Mouse (Mus musculus) MEL (cell line): ENCODE measurements around the gene H2-Ab1. TPM values are rescaled to one million over a fixed set of nuclear protein-coding genes. Genes with fewer than 3 reads are reported as not detected.

Experiments
- DNase-seq: peaks from one replicate; pipeline ENCODE4 v3.0.0; 2011; ENCODE audit warnings: low read depth, low spot score
- H3K27ac ChIP-seq: 2 replicates; pipeline ENCODE4 v1.5.1; 2012; ENCODE audit warnings: low read depth, mild to moderate bottlenecking, control low read depth, low read length, moderate library complexity; ENCODE audit not compliant: control insufficient read depth
- H3K27me3 ChIP-seq, 2 experiments: fragments of 150-350 bp in 1 of 2; sonication (generic) in 1 of 2; 2 replicates each; pipeline ENCODE4 v1.6.1; 2012; ENCODE audit warnings: low read length in 2 of 2, mild to moderate bottlenecking in 2 of 2, improper control_type of control experiment in 1 of 2, moderate library complexity in 1 of 2; ENCODE audit not compliant: insufficient read depth in 2 of 2, control insufficient read depth in 1 of 2
- H3K36me3 ChIP-seq, 2 experiments: 2 replicates each; pipeline ENCODE4 v1.6.1; 2012 to 2014; ENCODE audit warnings: low read length in 2 of 2, improper control_type of control experiment in 1 of 2, inconsistent platforms in 1 of 2, mild to moderate bottlenecking in 1 of 2; ENCODE audit not compliant: insufficient read depth in 2 of 2, control insufficient read depth in 1 of 2
- H3K4me1 ChIP-seq, 2 experiments: fragments of 150-350 bp in 1 of 2; sonication (generic) in 1 of 2; 2 replicates each; pipeline ENCODE4 v1.6.1; 2012; ENCODE audit warnings: low read length in 2 of 2, improper control_type of control experiment in 1 of 2, mild to moderate bottlenecking in 1 of 2; ENCODE audit not compliant: insufficient read depth in 2 of 2, control insufficient read depth in 1 of 2
- H3K4me3 ChIP-seq, 2 experiments: fragments of 150-350 bp in 1 of 2; sonication (generic) in 1 of 2; 2 replicates each; pipeline ENCODE4 v1.5.1; 2012; ENCODE audit warnings: low read depth in 2 of 2, low read length in 2 of 2, mild to moderate bottlenecking in 2 of 2, moderate library complexity in 2 of 2, control low read depth in 1 of 2, improper control_type of control experiment in 1 of 2; ENCODE audit not compliant: control insufficient read depth in 1 of 2, insufficient read depth in 1 of 2
- H3K79me2 ChIP-seq: 2 replicates; pipeline ENCODE4 v1.6.1; 2012; ENCODE audit warnings: mild to moderate bottlenecking, low read length, moderate library complexity; ENCODE audit not compliant: control insufficient read depth, poor library complexity, insufficient read depth
- H3K9ac ChIP-seq: 2 replicates; pipeline ENCODE4 v1.6.1; 2012; ENCODE audit warnings: low read depth, mild to moderate bottlenecking, control low read depth, low read length, moderate library complexity; ENCODE audit not compliant: control insufficient read depth, poor library complexity, severe bottlenecking
- H3K9me3 ChIP-seq: fragments of 150-350 bp; sonication (generic); replicated peaks from 2 replicates; pipeline ENCODE4 v1.6.1; 2012; ENCODE audit warnings: mild to moderate bottlenecking, low read length, improper control_type of control experiment, moderate library complexity; ENCODE audit not compliant: insufficient read depth
- BHLHE40 ChIP-seq: IDR thresholded peaks from 2 replicates; pipeline ENCODE4 v1.6.1; 2012; ENCODE audit warnings: low read depth, mild to moderate bottlenecking, inconsistent platforms, low read length, improper control_type of control experiment, borderline replicate concordance
- ELF1 ChIP-seq: IDR thresholded peaks from 2 replicates; pipeline ENCODE4 v1.6.1; 2014; ENCODE audit warnings: low read depth, mild to moderate bottlenecking, inconsistent platforms, low read length, improper control_type of control experiment, moderate library complexity
- ETS1 ChIP-seq: IDR thresholded peaks from 2 replicates; pipeline ENCODE4 v1.6.1; 2012; ENCODE audit warnings: low read depth, mild to moderate bottlenecking, inconsistent platforms, low read length, improper control_type of control experiment, moderate library complexity
- MAFK ChIP-seq: IDR thresholded peaks from 2 replicates; pipeline ENCODE4 v1.6.1; 2011; ENCODE audit warnings: low read depth, mild to moderate bottlenecking, low read length, improper control_type of control experiment, borderline replicate concordance
- MXI1 ChIP-seq: IDR thresholded peaks from 2 replicates; pipeline ENCODE4 v1.6.1; 2011; ENCODE audit warnings: mild to moderate bottlenecking, low read depth, low read length, improper control_type of control experiment
- MYB ChIP-seq: IDR thresholded peaks from 2 replicates; pipeline ENCODE4 v1.6.1; 2011; ENCODE audit warnings: mild to moderate bottlenecking, low read depth, low read length, improper control_type of control experiment
- MYC ChIP-seq: IDR thresholded peaks from 2 replicates; pipeline ENCODE4 v1.6.1; 2011; ENCODE audit warnings: low read depth, mild to moderate bottlenecking, low read length, improper control_type of control experiment, moderate library complexity
- NRF1 ChIP-seq: IDR thresholded peaks from 2 replicates; pipeline ENCODE4 v1.6.1; 2014; ENCODE audit warnings: low read depth, mild to moderate bottlenecking, inconsistent platforms, low read length, improper control_type of control experiment, moderate library complexity; ENCODE audit not compliant: poor library complexity, insufficient read depth, severe bottlenecking
- POLR2AphosphoS2 ChIP-seq: IDR thresholded peaks from 2 replicates; pipeline ENCODE4 v1.6.1; 2011; ENCODE audit warnings: low read length, improper control_type of control experiment
- POLR2AphosphoS5 ChIP-seq: IDR thresholded peaks from 2 replicates; pipeline ENCODE4 v1.6.1; 2012; ENCODE audit warnings: low read depth, borderline replicate concordance, mild to moderate bottlenecking, inconsistent platforms, low read length, moderate library complexity, mixed read lengths
- RAD21 ChIP-seq: IDR thresholded peaks from 2 replicates; pipeline ENCODE4 v1.6.1; 2011; ENCODE audit warnings: mild to moderate bottlenecking, low read depth, low read length, improper control_type of control experiment
- RCOR1 ChIP-seq: IDR thresholded peaks from 2 replicates; pipeline ENCODE4 v1.6.1; 2012; ENCODE audit warnings: low read depth, mild to moderate bottlenecking, inconsistent platforms, low read length, improper control_type of control experiment
- SIN3A ChIP-seq: IDR thresholded peaks from 2 replicates; pipeline ENCODE4 v1.6.1; 2012; ENCODE audit warnings: low read length, improper control_type of control experiment, inconsistent platforms
- SMC3 ChIP-seq: IDR thresholded peaks from 2 replicates; pipeline ENCODE4 v1.6.1; 2011; ENCODE audit warnings: low read depth, low read length, improper control_type of control experiment
- TAL1 ChIP-seq: IDR thresholded peaks from 2 replicates; pipeline ENCODE4 v1.6.1; 2012; ENCODE audit warnings: mild to moderate bottlenecking, inconsistent platforms, low read length, moderate library complexity, mixed read lengths
- TCF12 ChIP-seq: IDR thresholded peaks from 2 replicates; pipeline ENCODE4 v1.6.1; 2014; ENCODE audit warnings: low read depth, mild to moderate bottlenecking, inconsistent platforms, low read length, improper control_type of control experiment, moderate library complexity
- UBTF ChIP-seq: IDR thresholded peaks from 2 replicates; pipeline ENCODE4 v1.6.1; 2012; ENCODE audit warnings: low read depth, mild to moderate bottlenecking, inconsistent platforms, low read length, improper control_type of control experiment, moderate library complexity, borderline replicate concordance; ENCODE audit not compliant: insufficient read depth
- USF1 ChIP-seq: IDR thresholded peaks from 2 replicates; pipeline ENCODE4 v1.6.1; 2014; ENCODE audit warnings: low read depth, mild to moderate bottlenecking, inconsistent platforms, low read length, improper control_type of control experiment, moderate library complexity
- ZC3H11A ChIP-seq: IDR thresholded peaks from 2 replicates; pipeline ENCODE4 v1.6.1; 2012; ENCODE audit warnings: low read depth, mild to moderate bottlenecking, inconsistent platforms, low read length, improper control_type of control experiment
- ZKSCAN1 ChIP-seq: IDR thresholded peaks from 2 replicates; pipeline ENCODE4 v1.6.1; 2012; ENCODE audit warnings: low read depth, mild to moderate bottlenecking, inconsistent platforms, low read length, improper control_type of control experiment, moderate library complexity
- ZMIZ1 ChIP-seq: IDR thresholded peaks from 2 replicates; pipeline ENCODE4 v1.6.1; 2012; ENCODE audit warnings: low read depth, mild to moderate bottlenecking, inconsistent platforms, low read length, improper control_type of control experiment, moderate library complexity
- polyA plus RNA-seq, 2 experiments: library from polyadenylated mRNA; stranded (reverse) in 1 of 2; unstranded in 1 of 2; fragments of >175 nt in 1 of 2; fragments of >200 nt in 1 of 2; gene quantifications; 2 replicates each; pipeline versions ENCODE4 v1.2.1 to v1.2.4; 2012; ENCODE audit warnings: low replicate concordance in 2 of 2, low read depth in 1 of 2; ENCODE audit not compliant: insufficient read length in 2 of 2, insufficient read depth in 1 of 2, missing spikeins in 1 of 2
- total RNA-seq: library from RNA; depleted of rRNA; stranded (reverse); fragments of 300-350 nt; gene quantifications from 2 replicates; pipeline ENCODE4 v1.2.3, GENCODE M21; 2012

Gene H2-Ab1
- total and polyA plus RNA-seq, 3 experiments: not detected

DNA sequence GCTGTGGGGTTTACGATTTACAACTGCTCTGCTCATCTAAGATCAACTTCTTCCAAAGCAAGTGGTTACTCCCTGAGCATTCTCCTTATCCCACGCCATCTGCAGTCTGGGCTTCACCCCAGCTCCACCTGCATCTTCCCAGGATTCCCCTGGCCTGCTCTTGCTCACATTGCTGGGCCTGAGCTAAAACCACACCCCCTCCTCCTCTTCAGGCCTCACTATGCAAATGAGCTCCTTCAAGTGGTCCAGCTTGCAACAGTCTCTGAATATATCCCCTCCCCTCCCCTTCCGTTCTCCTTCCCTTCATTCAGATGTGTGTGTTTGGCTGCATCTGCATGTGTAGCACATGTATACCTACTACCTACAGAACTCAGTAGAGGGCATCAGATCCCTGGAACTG is 41.9 kb downstream of the H2-Ab1 start:
- no peak for DNase-seq
- H3K27me3 ChIP-seq: peaks cover 3 to 5% of the 10 kb centered on the region in 2 experiments

DNA sequence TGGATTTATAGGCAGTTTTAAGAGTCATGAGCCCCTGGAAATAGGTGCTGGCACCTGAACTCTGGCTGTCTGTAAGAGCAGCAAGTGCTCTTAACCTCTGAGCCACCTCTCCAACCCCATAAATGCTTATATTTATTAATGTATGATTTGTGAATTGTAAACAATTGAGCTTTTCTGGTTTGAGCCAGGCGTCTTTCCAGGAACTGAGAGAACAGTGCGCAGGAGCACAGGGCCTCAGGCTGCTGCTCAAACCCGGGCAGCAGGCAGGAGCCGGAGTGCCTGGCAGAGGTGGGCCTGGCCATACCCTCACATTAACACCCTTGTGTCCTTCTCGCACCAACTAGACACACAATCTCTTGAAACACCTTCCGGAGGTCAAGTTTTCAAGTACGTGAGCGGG is 42.6 kb downstream of the H2-Ab1 start:
- no peak for TF ChIP-seq ZMIZ1
- no peak for TF ChIP-seq RAD21
- TF ChIP-seq ETS1: no peak
- TF ChIP-seq BHLHE40: no peak
- no peak for TF ChIP-seq POLR2AphosphoS5
- no peak for TF ChIP-seq TCF12
- TF ChIP-seq ELF1: no peak
- TF ChIP-seq USF1: no peak
- no peak for TF ChIP-seq MYC
- TF ChIP-seq ZC3H11A: no peak
- TF ChIP-seq NRF1: no peak
- no peak for TF ChIP-seq MYB
- no peak for TF ChIP-seq UBTF
- no peak for TF ChIP-seq ZKSCAN1
- TF ChIP-seq TAL1: no peak

More for the DNA sequence above, 41.9 kb downstream of the H2-Ab1 start:
- no peaks in the 10 kb centered on the region for H3K79me2 ChIP-seq
- H3K36me3 ChIP-seq: no peaks in the 10 kb centered on the region
- TF ChIP-seq SIN3A (no peak), POLR2AphosphoS2 (no peak), SMC3 (no peak), MAFK (no peak), ELF1 (no peak), RCOR1 (no peak), MXI1 (no peak)
- no peaks in the 10 kb centered on the region for H3K9me3 ChIP-seq
- H3K27ac ChIP-seq: no peak overlapping the region
- no peak overlapping the region for H3K4me3 ChIP-seq
- no peaks in the 10 kb centered on the region for H3K4me1 ChIP-seq
- H3K9ac ChIP-seq: no peak overlapping the region

More for the DNA sequence above, 42.6 kb downstream of the H2-Ab1 start:
- no peaks in the 10 kb centered on the region for H3K36me3 ChIP-seq
- no peak overlapping the region for H3K27ac ChIP-seq
- no peaks in the 10 kb centered on the region for H3K9me3 ChIP-seq
- H3K4me1 ChIP-seq: no peaks in the 10 kb centered on the region
- H3K79me2 ChIP-seq: no peaks in the 10 kb centered on the region
- peaks cover 3 to 5% of the 10 kb centered on the region in 2 experiments for H3K27me3 ChIP-seq
- DNase-seq: no peak
- no peak overlapping the region for H3K4me3 ChIP-seq
- H3K9ac ChIP-seq: no peak overlapping the region
